8 mouse cellular contexts compared by ENCODE assay signal in genomic region chr6:103306420-103307249, GRCm38 (mm10).
DNase-seq lines count a peak whose midpoint lies in the region; ATAC-seq and TF ChIP-seq lines count a peak whose summit lies in the region.

No protein-coding gene starts in this region.

- TF ChIP-seq CTCF in liver, postnatal 0 days (IDR thresholded peaks at IDR 0.05; ENCODE audit: low read depth): peak; percentile 73

- intact Hi-C loops in left cerebral cortex, postnatal 4 days (cut with DNase I): loop anchor here (5.0 kb wide), 2 partner anchors 206 to 376 kb away; partner anchors contain the start of gene Chl1

- no peak for DNase-seq in liver, postnatal 0 days
- DNase-seq in liver: no peak
- DNase-seq in midbrain, embryonic 14.5 days: peak; percentile 91
- no peak for DNase-seq in left cerebral cortex, postnatal 4 days
- no peak for DNase-seq in yolk sac, embryonic 10.5 days (ENCODE audit: low spot score)
- no peak for DNase-seq in left cerebral cortex, adult 18-20 months (ENCODE audit: low spot score in 2 of 2)

- no peaks in the 10 kb centered on the region for H3K4me1 ChIP-seq in liver, postnatal 0 days (ENCODE audit: insufficient read depth)
- no peaks in the 10 kb centered on the region for H3K4me1 ChIP-seq in forebrain, embryonic 13.5 days
- no peaks in the 10 kb centered on the region for H3K4me1 ChIP-seq in midbrain, embryonic 14.5 days (ENCODE audit: control insufficient read depth, insufficient read depth, low read length)

- no peak overlapping the region for H3K4me2 ChIP-seq in liver, postnatal 0 days (ENCODE audit: low read depth, low read length)
- no peak overlapping the region for H3K4me2 ChIP-seq in forebrain, embryonic 13.5 days
- no peak overlapping the region for H3K4me2 ChIP-seq in midbrain, embryonic 14.5 days (ENCODE audit: low read length)

- WGBS in liver, postnatal 0 days (ENCODE audit: insufficient replicate concordance): 45% methylated on average over 8 of the region's 8 CpGs
- WGBS in forebrain, embryonic 13.5 days: 46% methylated on average over 8 of the region's 8 CpGs
- 38% methylated on average over 8 of the region's 8 CpGs for WGBS in midbrain, embryonic 14.5 days

- no peak overlapping the region for H3K9ac ChIP-seq in liver, postnatal 0 days (replicated peaks)
- no peak overlapping the region for H3K9ac ChIP-seq in forebrain, embryonic 13.5 days
- 0 out of 2 replicates have a peak overlapping the region, but pooled peaks have one; percentile 3 for H3K9ac ChIP-seq in midbrain, embryonic 14.5 days (replicated peaks; ENCODE audit: low read length)

- H3K36me3 ChIP-seq in liver, postnatal 0 days (replicated peaks; ENCODE audit: insufficient read depth, low read length): no peaks in the 10 kb centered on the region
- no peaks in the 10 kb centered on the region for H3K36me3 ChIP-seq in forebrain, embryonic 13.5 days (ENCODE audit: poor library complexity, severe bottlenecking)
- no peaks in the 10 kb centered on the region for H3K36me3 ChIP-seq in midbrain, embryonic 14.5 days (ENCODE audit: control insufficient read depth, insufficient read depth, low read length)

- H3K4me3 ChIP-seq in liver, postnatal 0 days (ENCODE audit: low read depth, low read length): no peak overlapping the region
- no peak overlapping the region for H3K4me3 ChIP-seq in forebrain, embryonic 13.5 days
- H3K4me3 ChIP-seq in midbrain, embryonic 14.5 days (replicated peaks; ENCODE audit: low read depth, low read length): no peak overlapping the region

- H3K9me3 ChIP-seq in liver, postnatal 0 days (ENCODE audit: low read length): no peaks in the 10 kb centered on the region
- no peaks in the 10 kb centered on the region for H3K9me3 ChIP-seq in forebrain, embryonic 13.5 days (replicated peaks)
- H3K9me3 ChIP-seq in midbrain, embryonic 14.5 days (ENCODE audit: control insufficient read depth, low read length): no peaks in the 10 kb centered on the region

- H3K27me3 ChIP-seq in liver, postnatal 0 days (ENCODE audit: insufficient read depth, low read length): no peaks in the 10 kb centered on the region
- H3K27me3 ChIP-seq in forebrain, embryonic 13.5 days: no peaks in the 10 kb centered on the region
- H3K27me3 ChIP-seq in midbrain, embryonic 14.5 days (ENCODE audit: control insufficient read depth, insufficient read depth, low read length): no peaks in the 10 kb centered on the region

- ATAC-seq in liver, postnatal 0 days: no peak; the same call in 1 of the 2 replicates
- ATAC-seq in activated CD4-positive, CD25-positive, alpha-beta regulatory T cell, adult 4 months: peak; percentile 70
- peak; percentile 83 for ATAC-seq in forebrain, embryonic 13.5 days
- peak; percentile 73 for ATAC-seq in midbrain, embryonic 14.5 days (ENCODE audit: low FRiP score, low TSS enrichment)

- no peak for TF ChIP-seq EP300 in liver, postnatal 0 days (IDR thresholded peaks at IDR 0.05; ENCODE audit: low read depth)

- H3K27ac ChIP-seq in liver, postnatal 0 days (ENCODE audit: low read depth): no peak overlapping the region
- H3K27ac ChIP-seq in forebrain, embryonic 13.5 days: peak overlapping the region; percentile 28; the same call in 1 of the 2 replicates
- H3K27ac ChIP-seq in midbrain, embryonic 14.5 days (replicated peaks; ENCODE audit: low read depth, low read length): peak overlapping the region; percentile 75
